Comparison of ENCODE assay signal across 22 mouse cellular contexts in the genomic region with DNA sequence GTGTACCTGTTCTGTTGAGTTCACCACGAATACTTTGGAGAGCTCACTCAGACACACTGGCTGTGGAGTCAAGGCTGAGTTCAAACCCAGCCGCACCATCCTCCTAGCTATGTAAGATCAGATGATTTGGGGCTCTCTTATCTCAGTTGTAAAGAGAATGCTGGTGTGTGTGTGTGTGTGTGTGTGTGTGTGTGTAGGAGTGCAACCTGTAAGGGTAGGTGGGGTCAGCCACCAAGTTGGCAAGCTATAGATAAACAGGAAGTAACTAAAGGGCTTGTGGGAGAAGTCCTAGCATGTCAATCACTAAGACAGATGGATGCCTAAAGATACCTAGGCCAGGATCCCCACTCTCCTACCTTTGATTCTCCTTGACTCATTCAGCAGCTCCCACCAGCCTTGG. TPM values are rescaled to one million over a fixed set of nuclear protein-coding genes. Genes with fewer than 3 reads are reported as not detected.
DNase-seq lines count a peak whose midpoint lies in the region; ATAC-seq and TF ChIP-seq lines count a peak whose summit lies in the region.
"Had no signal": no experiment of that assay in that cellular context is flagged by ENCODE, and none has a peak within 500 bp of the region (broad histone marks: within the 10 kb centered on the region; RNA-seq: fewer than 3 reads in every experiment).

No protein-coding gene starts in this region.

- intact Hi-C loops in left cerebral cortex, adult 2 months (cut with DNase I): no loop called here

- DNase-seq in T-cell, adult 2 months (ENCODE audit: low spot score): peak; percentile 52
- peak; percentile 65 for DNase-seq in naive thymus-derived CD4-positive, alpha-beta T cell, adult 2 months (ENCODE audit: low read depth)
- no peak for DNase-seq in left cerebral cortex, adult 2 months (ENCODE audit: extremely low spot score in 1 of 2, low spot score in 2 of 2)
- no peak for DNase-seq in left cerebral cortex, adult 18-20 months (ENCODE audit: low spot score in 2 of 2)
- DNase-seq: adrenal gland, adult 2 months; adrenal gland, postnatal 25 days; cerebellum, adult 8-10 months; cerebellum, postnatal 14 days; embryo, embryonic 11 days; gastrocnemius, postnatal 36 days; heart, adult 11 months; heart, postnatal 36 days; kidney, adult 18-20 months had no signal

- no peak overlapping the region for H3K4me3 ChIP-seq in left cerebral cortex, adult 2 months
- H3K4me3 ChIP-seq: embryonic facial prominence, embryonic 15.5 days; heart, embryonic 13.5 days; hindbrain, embryonic 12.5 days; intestine, embryonic 15.5 days had no signal

- ATAC-seq in CD4-positive, CD25-positive, alpha-beta regulatory T cell, adult 4 months: peak; percentile 58
- peak; percentile 58 for ATAC-seq in inflammation-experienced regulatory T-cells, adult 6 months
- no peak for ATAC-seq in erythroblast, adult 5-6 weeks (replicated peaks; ENCODE audit: low FRiP score, poor library complexity, severe bottlenecking)
- ATAC-seq: forebrain, embryonic 16.5 days; hindbrain, embryonic 16.5 days; intestine, embryonic 15.5 days had no signal

- H3K27ac ChIP-seq in left cerebral cortex, adult 2 months: no peak overlapping the region
- H3K27ac ChIP-seq: embryonic facial prominence, embryonic 15.5 days; heart, embryonic 13.5 days; hindbrain, embryonic 12.5 days; intestine, embryonic 15.5 days had no signal

- no peak for TF ChIP-seq CTCF in left cerebral cortex, adult 2 months (IDR thresholded peaks at IDR 0.05)

RNA-seq across cellular contexts. Expression of a gene that starts 12.5 kb away (rescaled TPM):
- 1 to 10 TPM in 1 of 2 experiments, under 1 TPM in 1; 0.24 to 1.1 TPM for polyA plus RNA-seq in CD4-positive, CD25-positive, alpha-beta regulatory T cell, adult 4 months (2017; shearing (Covaris generic))
- 1 to 10 TPM in 1 of 3 experiments, under 1 TPM in 2; 0.56 to 5.8 (median 0.71) TPM for polyA plus RNA-seq in inflammation-experienced regulatory T-cells, adult 6 months (2017; shearing (Covaris generic))
- 9.4 and 23.0 TPM in 2 replicates for total RNA-seq in erythroblast, adult 5-6 weeks (2015; ENCODE audit: low replicate concordance)
- 7.8 and 10.7 TPM in 2 replicates for total RNA-seq in erythroblast, adult 5-6 weeks (2017; ENCODE audit: low replicate concordance)
- under 1 TPM; 0.86 to 0.94 TPM for total RNA-seq in left cerebral cortex, adult 2 months (2021)
- under 1 TPM; 0.95 to 0.98 TPM for total RNA-seq in left cerebral cortex, adult 18-20 months (2021)

RNA-seq across cellular contexts. Expression of a gene that starts 15.6 kb away (rescaled TPM):
- 10 to 100 TPM; 64.3 to 66.9 TPM for polyA plus RNA-seq in CD4-positive, CD25-positive, alpha-beta regulatory T cell, adult 4 months (2017; shearing (Covaris generic))
- polyA plus RNA-seq in inflammation-experienced regulatory T-cells, adult 6 months (2017; shearing (Covaris generic)): 100 to 1,000 TPM in 1 of 3 experiments, 10 to 100 TPM in 2; 61.0 to 124 (median 76.1) TPM
- 17.3 and 20.6 TPM in 2 replicates for total RNA-seq in erythroblast, adult 5-6 weeks (2015; ENCODE audit: low replicate concordance)
- total RNA-seq in erythroblast, adult 5-6 weeks (2017; ENCODE audit: low replicate concordance): 30.3 and 36.7 TPM in 2 replicates
- total RNA-seq in left cerebral cortex, adult 2 months (2021): 10 to 100 TPM; 13.0 to 16.2 TPM
- total RNA-seq in left cerebral cortex, adult 18-20 months (2021): 10 to 100 TPM; 15.4 to 16.5 TPM

RNA-seq across cellular contexts. Expression of a gene that starts 26.7 kb away (rescaled TPM):
- 1 to 10 TPM in 1 of 2 experiments, under 1 TPM in 1; 0.96 to 1.8 TPM for polyA plus RNA-seq in CD4-positive, CD25-positive, alpha-beta regulatory T cell, adult 4 months (2017; shearing (Covaris generic))
- 1 to 10 TPM; 4.0 to 9.1 (median 4.3) TPM for polyA plus RNA-seq in inflammation-experienced regulatory T-cells, adult 6 months (2017; shearing (Covaris generic))
- 3.3 TPM in 1 of 2 replicates, not detected in the other for total RNA-seq in erythroblast, adult 5-6 weeks (2015; ENCODE audit: low replicate concordance)
- total RNA-seq in erythroblast, adult 5-6 weeks (2017; ENCODE audit: low replicate concordance): 0.26 TPM in 1 of 2 replicates, not detected in the other
- total RNA-seq in left cerebral cortex, adult 2 months (2021): 1 to 10 TPM; 4.3 to 4.4 TPM
- total RNA-seq in left cerebral cortex, adult 18-20 months (2021): 1 to 10 TPM; 5.8 to 6.1 TPM

RNA-seq across cellular contexts. Expression of a gene that starts 51.4 kb away (rescaled TPM):
- 10 to 100 TPM in 1 of 2 experiments, 1 to 10 TPM in 1; 5.4 to 14.9 TPM for polyA plus RNA-seq in CD4-positive, CD25-positive, alpha-beta regulatory T cell, adult 4 months (2017; shearing (Covaris generic))
- polyA plus RNA-seq in inflammation-experienced regulatory T-cells, adult 6 months (2017; shearing (Covaris generic)): 1 to 10 TPM; 2.4 to 9.2 (median 7.8) TPM
- 1.7 and 1.9 TPM in 2 replicates for total RNA-seq in erythroblast, adult 5-6 weeks (2015; ENCODE audit: low replicate concordance)
- 0.43 and 0.70 TPM in 2 replicates for total RNA-seq in erythroblast, adult 5-6 weeks (2017; ENCODE audit: low replicate concordance)
- 1 to 10 TPM; 2.5 to 3.3 TPM for total RNA-seq in left cerebral cortex, adult 2 months (2021)
- total RNA-seq in left cerebral cortex, adult 18-20 months (2021): 1 to 10 TPM; 4.7 to 6.9 TPM

RNA-seq across cellular contexts. Expression of a gene that starts 59.2 kb away (rescaled TPM):
- polyA plus RNA-seq in CD4-positive, CD25-positive, alpha-beta regulatory T cell, adult 4 months (2017; shearing (Covaris generic)): 10 to 100 TPM; 22.2 to 34.8 TPM
- 10 to 100 TPM; 21.0 to 37.5 (median 26.5) TPM for polyA plus RNA-seq in inflammation-experienced regulatory T-cells, adult 6 months (2017; shearing (Covaris generic))
- 8.8 and 12.5 TPM in 2 replicates for total RNA-seq in erythroblast, adult 5-6 weeks (2015; ENCODE audit: low replicate concordance)
- 12.5 and 15.1 TPM in 2 replicates for total RNA-seq in erythroblast, adult 5-6 weeks (2017; ENCODE audit: low replicate concordance)
- total RNA-seq in left cerebral cortex, adult 2 months (2021): 10 to 100 TPM; 41.2 to 41.8 TPM
- 10 to 100 TPM; 40.5 to 44.5 TPM for total RNA-seq in left cerebral cortex, adult 18-20 months (2021)

Comparison
In these comparisons a context has a peak if more than half of its experiments do, and no peak if none do; other contexts are left out.
1. DNase-seq: peak in T-cell, adult 2 months (single experiment) and naive thymus-derived CD4-positive, alpha-beta T cell, adult 2 months (single experiment); none in left cerebral cortex, adult 2 months (0 of 2) and left cerebral cortex, adult 18-20 months (0 of 2).
2. RNA of a gene that starts 12.5 kb away (total RNA-seq): 7.8 to 23.0 TPM in erythroblast, adult 5-6 weeks; 0.95 to 0.98 TPM in left cerebral cortex, adult 18-20 months and 0.86 to 0.94 TPM in left cerebral cortex, adult 2 months; every median in the first group is over 4 times any median in the second.